Mouse (Mus musculus) adrenal gland, postnatal 36 days (tissue): ENCODE measurements at regions not wholly inside any gene's neighbourhood (a gene's known extent, or its start where the extent isn't known, plus 50 kb on each side); places are given as distances from the start of the nearest gene placed in this dataset.

Experiments used
- DNase-seq, 2 experiments: peaks; one replicate each; pipeline ENCODE4 v3.0.0; 2021; ENCODE audit warnings: mixed read lengths in 1 of 2

- no peak for DNase-seq
Observed at GRCm38 (mm10) chr19:30289721-30290120, 57.0 kb downstream of the Mbl2 start.

- peak; percentile 10 to 22 for DNase-seq
Observed at GRCm38 (mm10) chr19:30295263-30295704, 62.5 kb downstream of the Mbl2 start.

GRCm38 (mm10) chr19:30296024-30296423 is 63.3 kb downstream of the Mbl2 start:
- no peak for DNase-seq

GRCm38 (mm10) chr19:30299536-30299935 is 66.8 kb downstream of the Mbl2 start:
- DNase-seq, result no peak

- no peak for DNase-seq
Observed at GRCm38 (mm10) chr19:30302281-30302680, 69.5 kb downstream of the Mbl2 start.

- DNase-seq, result no peak
Observed at GRCm38 (mm10) chr19:30306379-30306778, 73.6 kb downstream of the Mbl2 start.

GRCm38 (mm10) chr19:30306919-30307318 is 74.2 kb downstream of the Mbl2 start:
- DNase-seq, result no peak

GRCm38 (mm10) chr19:30317314-30317713 is 84.6 kb downstream of the Mbl2 start:
- no peak for DNase-seq

GRCm38 (mm10) chr19:30327693-30328092 is 95.0 kb downstream of the Mbl2 start:
- no peak for DNase-seq

- no peak for DNase-seq
Observed at GRCm38 (mm10) chr19:30328886-30329285, 96.1 kb downstream of the Mbl2 start.

- DNase-seq, result no peak
Observed at GRCm38 (mm10) chr19:30330792-30331191, 98.0 kb downstream of the Mbl2 start.

GRCm38 (mm10) chr19:30331850-30332249 is 99.1 kb downstream of the Mbl2 start:
- no peak for DNase-seq

GRCm38 (mm10) chr19:30344401-30344800 is 111.7 kb downstream of the Mbl2 start:
- DNase-seq, result no peak

GRCm38 (mm10) chr19:30348924-30349323 is 116.2 kb downstream of the Mbl2 start:
- no peak for DNase-seq

GRCm38 (mm10) chr19:30354981-30355380 is 122.2 kb downstream of the Mbl2 start:
- DNase-seq, result no peak

GRCm38 (mm10) chr19:30358961-30359360 is 126.2 kb downstream of the Mbl2 start:
- no peak for DNase-seq

- no peak for DNase-seq
Observed at GRCm38 (mm10) chr19:30371901-30372300, 139.2 kb downstream of the Mbl2 start.

- DNase-seq, result no peak
Observed at GRCm38 (mm10) chr19:30379767-30380166, 147.0 kb downstream of the Mbl2 start.

- DNase-seq, result no peak
Observed at GRCm38 (mm10) chr19:30380515-30381206, 147.9 kb downstream of the Mbl2 start.

- DNase-seq, result no peak
Observed at GRCm38 (mm10) chr19:30393791-30394190, 155.7 kb downstream of the Dkk1 start.

GRCm38 (mm10) chr19:30406943-30407342 is 142.5 kb downstream of the Dkk1 start:
- DNase-seq, result no peak

GRCm38 (mm10) chr19:30419556-30420280 is 129.7 kb downstream of the Dkk1 start:
- no peak for DNase-seq

GRCm38 (mm10) chr19:30425627-30426026 is 123.8 kb downstream of the Dkk1 start:
- DNase-seq, result no peak

GRCm38 (mm10) chr19:30427484-30427883 is 122.0 kb downstream of the Dkk1 start:
- peak; percentile 3 to 11 for DNase-seq
